Mouse (Mus musculus): ENCODE measurements around the gene Pof1b. TPM values are rescaled to one million over a fixed set of nuclear protein-coding genes. Genes with fewer than 3 reads are reported as not detected.

Pof1b gene
- total RNA-seq (2023): not detected

GRCm38 (mm10) chrX:112698508-112698907 is at the start of gene Pof1b:
Pof1b (minus strand) TSS chrX:112698651.

GRCm38 (mm10) chrX:112600511-112601305 is 97.7 kb downstream of the Pof1b start, which contains the start of gene Zfp711:
Zfp711 (plus strand) TSS chrX:112600526.

Other genes with a start within 250 kb of the Pof1b start
- not detected for gene 2010106E10Rik, start 203.4 kb downstream of the Pof1b start, total RNA-seq (2023)
- gene Zfp711, start 98.1 kb downstream of the Pof1b start, total RNA-seq (2023): not detected

All from neutrophil, adult 59 days (primary cell).